Mouse (Mus musculus) intestine, embryonic 15.5 days (tissue): Measurements from ENCODE around the gene Rogdi. TPM values are rescaled to one million over a fixed set of nuclear protein-coding genes. Genes with fewer than 3 reads are reported as not detected.

ENCODE experiments used
- ATAC-seq: fragments of 200-750 bp; cut with Nextera tagmentation; 2 replicates; pipeline ENCODE4 v1.8.0; 2017; ENCODE audit warnings: moderate TSS enrichment, moderate library complexity
- H3K27ac ChIP-seq: fragments of 300-500 bp; sonication (generic); 2 replicates; pipeline ENCODE4 v1.5.1; 2015; ENCODE audit warnings: mild to moderate bottlenecking, inconsistent platforms
- H3K27me3 ChIP-seq: fragments of 300-500 bp; sonication (generic); replicated peaks from 2 replicates; pipeline ENCODE4 v1.6.1; 2015; ENCODE audit warnings: inconsistent platforms
- H3K36me3 ChIP-seq: fragments of 300-500 bp; sonication (generic); 2 replicates; pipeline ENCODE4 v1.6.1; 2015; ENCODE audit warnings: inconsistent platforms
- H3K4me1 ChIP-seq: fragments of 300-500 bp; sonication (generic); replicated peaks from 2 replicates; pipeline ENCODE4 v1.6.1; 2015; ENCODE audit warnings: inconsistent platforms
- H3K4me2 ChIP-seq: fragments of 300-500 bp; sonication (generic); replicated peaks from 2 replicates; pipeline ENCODE4 v1.6.1; 2015; ENCODE audit warnings: mild to moderate bottlenecking, inconsistent platforms
- H3K4me3 ChIP-seq: fragments of 300-500 bp; sonication (generic); replicated peaks from 2 replicates; pipeline ENCODE4 v1.5.1; 2015; ENCODE audit warnings: inconsistent platforms
- H3K9ac ChIP-seq: fragments of 300-500 bp; sonication (generic); 2 replicates; pipeline ENCODE4 v1.6.1; 2015; ENCODE audit warnings: inconsistent platforms
- H3K9me3 ChIP-seq: fragments of 300-500 bp; sonication (generic); 2 replicates; pipeline ENCODE4 v1.6.1; 2016; ENCODE audit warnings: inconsistent platforms
- WGBS: fragments of 180-500 bp; shearing (Covaris S2); methylation state at CpG from one replicate; pipeline ENCODE4 v1.1.7; 2015; 5-methylcytosine and 5-hydroxymethylcytosine counted together
- polyA plus RNA-seq: library from polyadenylated mRNA; unstranded; fragments of >200 nt; fragmentation: Nextera tagmentation; extraction: Ambion mirVana; gene quantifications from 2 replicates; pipeline ENCODE4 v1.2.1, GENCODE M21; 2015

Gene Rogdi
- polyA plus RNA-seq, result 46.2 and 51.7 TPM in 2 replicates

DNA sequence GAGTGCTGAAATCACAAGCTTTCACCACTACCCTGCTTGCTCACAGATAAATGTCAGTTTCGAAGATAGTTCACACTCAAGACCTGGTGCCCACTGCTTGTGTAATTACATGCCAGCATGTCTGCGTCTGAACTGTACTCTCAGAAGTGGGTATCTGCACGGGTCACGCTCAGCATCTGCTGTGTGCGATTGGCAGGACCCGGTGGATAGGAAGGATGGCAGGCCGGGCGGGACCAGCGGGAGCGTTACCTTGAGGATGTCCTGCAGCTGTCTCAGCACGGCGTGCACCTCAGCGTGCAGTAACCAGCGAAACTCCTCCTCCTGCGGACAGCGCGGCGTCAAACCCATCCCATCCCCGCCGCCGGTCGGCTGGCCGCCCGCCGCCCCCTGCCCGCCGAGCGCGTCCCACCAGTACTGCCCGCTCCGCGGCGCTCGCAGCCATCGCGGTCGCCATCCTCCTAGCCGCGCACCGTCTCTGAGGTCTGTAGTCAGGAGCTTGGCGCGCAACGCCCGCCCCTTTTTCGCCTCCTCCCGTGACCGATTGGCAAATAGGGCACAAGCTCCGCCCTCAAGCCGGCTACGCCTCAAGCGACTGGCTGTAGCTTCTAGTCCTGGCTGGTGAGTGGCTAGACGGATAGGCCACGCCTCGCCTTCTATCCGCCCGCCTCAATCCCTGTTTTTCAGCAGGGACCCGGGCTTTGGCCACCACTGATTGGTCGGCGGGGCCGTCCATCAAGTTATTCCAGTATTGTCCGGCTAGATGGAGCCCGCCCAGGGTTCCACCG is at the start of gene Rogdi:
Gene Rogdi (minus strand): TSS at position 500 of the 785 bp plus-strand sequence.
- under 1% methylated on average over 63 of the region's 63 CpGs for WGBS
- peaks cover 33% of the 10 kb centered on the region for H3K36me3 ChIP-seq
- H3K4me3 ChIP-seq, result peak within 1 kb of the TSS; percentile 71

DNA sequence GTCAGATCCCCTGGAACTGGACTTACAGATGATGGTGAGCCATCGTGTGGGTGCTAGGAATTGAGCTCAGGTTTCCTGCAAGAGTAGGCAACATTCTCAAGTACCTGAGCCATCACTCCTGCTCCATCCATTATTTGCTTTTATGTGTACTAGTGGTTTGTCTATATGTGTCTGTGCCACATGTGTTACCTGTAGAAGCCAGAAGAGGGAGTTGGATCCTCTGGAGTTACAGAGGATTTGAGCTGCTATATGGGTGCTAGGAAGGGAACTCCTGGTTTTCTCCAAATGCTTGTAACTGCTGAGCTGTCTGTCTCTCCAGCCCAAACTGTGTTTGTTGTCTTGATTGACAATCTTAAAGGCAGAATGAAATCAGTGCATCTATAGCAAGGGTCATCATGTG is 44.8 kb upstream of the Rogdi start:
- Histone ChIP-seq H3K4me3 (no peak overlapping the region), H3K4me1 (no peaks in the 10 kb centered on the region), H3K4me2 (no peak overlapping the region), H3K36me3 (peaks cover 8% of the 10 kb centered on the region), H3K27ac (no peak overlapping the region), H3K9me3 (no peaks in the 10 kb centered on the region), H3K27me3 (no peaks in the 10 kb centered on the region), H3K9ac (no peak overlapping the region)
- ATAC-seq, result no peak
- 88% methylated on average over 1 of the region's 1 CpGs for WGBS

More for the DNA sequence above, at the start of gene Rogdi:
- ATAC-seq, result peak; percentile 97
- H3K9me3 ChIP-seq, result no peaks in the 10 kb centered on the region
- H3K27me3 ChIP-seq, result no peaks in the 10 kb centered on the region
- peak within 1 kb of the TSS; percentile 66 for H3K9ac ChIP-seq
- peaks cover 12% of the 10 kb centered on the region; the same call in 1 of the 2 replicates for H3K4me1 ChIP-seq
- H3K27ac ChIP-seq, result peak within 1 kb of the TSS; percentile 56
- H3K4me2 ChIP-seq, result peak within 1 kb of the TSS; percentile 83

- H3K36me3 ChIP-seq, result peaks cover 14% of the 10 kb centered on the region
- peak overlapping the region; percentile 88 for H3K9ac ChIP-seq
- no peaks in the 10 kb centered on the region for H3K27me3 ChIP-seq
- peak overlapping the region; percentile 98 for H3K27ac ChIP-seq
- peak overlapping the region; percentile 83 for H3K4me2 ChIP-seq
- 0 out of 2 replicates have a peak, but pooled peaks cover 7% of the 10 kb centered on the region for H3K4me1 ChIP-seq
- H3K9me3 ChIP-seq, result no peaks in the 10 kb centered on the region
- peak overlapping the region; percentile 98 for H3K4me3 ChIP-seq
- peak; percentile 82 for ATAC-seq
- under 1% methylated on average over 78 of the region's 78 CpGs for WGBS
These were observed 37.1 kb upstream of the Rogdi start for GRCm38 (mm10) chr16:5050251-5051110.

GRCm38 (mm10) chr16:5049774-5050234 is 36.5 kb upstream of the Rogdi start, which contains the start of the genes Glyr1 and Ubn1:
Gene Glyr1 (minus strand): TSS chr16:5049863.
Gene Ubn1 (plus strand): TSS chr16:5050057.
- peak within 1 kb of the TSS; percentile 98 for H3K27ac ChIP-seq
- H3K9me3 ChIP-seq, result no peaks in the 10 kb centered on the region
- peak within 1 kb of the TSS; percentile 83 for H3K4me2 ChIP-seq
- H3K4me3 ChIP-seq, result peak within 1 kb of the TSS; percentile 98
- peak within 1 kb of the TSS; percentile 97 for H3K9ac ChIP-seq
- peak; percentile 100 for ATAC-seq
- H3K36me3 ChIP-seq, result peaks cover 16% of the 10 kb centered on the region; the same call in 1 of the 2 replicates
- H3K27me3 ChIP-seq, result no peaks in the 10 kb centered on the region
- under 1% methylated on average over 54 of the region's 56 CpGs for WGBS
- H3K4me1 ChIP-seq, result 0 out of 2 replicates have a peak, but pooled peaks cover 7% of the 10 kb centered on the region

DNA sequence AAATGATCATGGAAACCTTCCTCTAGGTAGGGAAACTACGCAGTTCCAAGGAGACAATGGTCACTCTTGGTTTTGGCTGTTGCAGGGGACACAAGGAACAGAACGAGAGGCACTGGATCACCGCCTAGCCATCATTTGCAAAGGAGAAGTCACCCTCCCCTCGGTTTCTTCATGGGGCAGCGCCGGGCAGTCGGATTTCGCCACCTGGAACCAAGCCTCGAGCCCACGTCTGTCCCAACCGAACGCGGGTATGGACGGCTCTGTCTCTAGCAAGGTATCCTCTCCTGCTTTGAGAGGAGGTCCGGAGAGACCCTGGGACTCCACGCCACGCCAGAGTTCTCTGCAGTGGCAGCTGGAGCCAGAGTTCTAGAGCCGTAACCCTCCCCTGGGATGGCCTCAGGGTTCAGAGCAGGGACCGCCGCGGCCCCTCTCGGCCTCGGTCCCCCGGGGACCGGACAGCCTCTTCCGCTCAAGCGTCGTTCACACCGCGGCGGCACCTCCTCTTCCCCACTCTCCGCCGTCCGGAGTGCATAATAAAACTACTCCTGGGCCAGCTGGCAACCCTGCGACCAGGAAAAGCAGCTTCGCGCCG is 35.9 kb upstream of the Rogdi start:
- Histone ChIP-seq H3K9ac (peak overlapping the region; percentile 97), H3K36me3 (peaks cover 18% of the 10 kb centered on the region)

DNA sequence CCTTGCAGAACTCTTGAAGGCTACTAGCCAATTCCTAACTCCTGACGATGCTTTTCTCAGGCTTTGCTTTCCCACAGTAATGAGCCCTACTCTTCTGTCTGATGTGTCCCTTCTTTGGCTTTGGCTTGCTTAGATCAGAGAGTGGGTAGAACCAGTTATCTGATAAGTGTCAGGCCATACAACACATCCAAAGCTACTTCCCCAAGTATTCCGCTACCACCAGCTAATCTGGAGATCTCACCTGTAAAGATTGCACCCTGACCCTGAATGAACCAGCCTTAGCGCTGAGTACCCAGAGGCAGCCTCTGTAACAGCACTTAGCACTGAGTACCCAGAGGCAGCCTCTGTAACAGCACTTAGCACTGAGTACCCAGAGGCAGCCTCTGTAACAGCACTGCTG is 32.0 kb upstream of the Rogdi start:
- Histone ChIP-seq H3K27me3 (no peaks in the 10 kb centered on the region), H3K4me1 (0 out of 2 replicates have a peak, but pooled peaks cover 5% of the 10 kb centered on the region), H3K9ac (no peak overlapping the region), H3K9me3 (no peaks in the 10 kb centered on the region), H3K36me3 (peaks cover 22% of the 10 kb centered on the region), H3K4me2 (no peak overlapping the region), H3K27ac (no peak overlapping the region), H3K4me3 (no peak overlapping the region)
- no peak for ATAC-seq
- 90% methylated on average over 3 of the region's 3 CpGs for WGBS

More for the DNA sequence above, 35.9 kb upstream of the Rogdi start:
- WGBS, result under 1% methylated on average over 38 of the region's 38 CpGs
- Histone ChIP-seq H3K4me1 (0 out of 2 replicates have a peak, but pooled peaks cover 7% of the 10 kb centered on the region), H3K27ac (peak overlapping the region; percentile 88), H3K9me3 (no peaks in the 10 kb centered on the region), H3K27me3 (no peaks in the 10 kb centered on the region), H3K4me3 (peak overlapping the region; percentile 98), H3K4me2 (peak overlapping the region; percentile 76)
- ATAC-seq, result peak; percentile 62

- H3K27ac ChIP-seq, result no peak overlapping the region
- no peak for ATAC-seq
- no peaks in the 10 kb centered on the region for H3K4me1 ChIP-seq
- H3K9ac ChIP-seq, result no peak overlapping the region
- H3K36me3 ChIP-seq, result peaks cover 43% of the 10 kb centered on the region
- no peaks in the 10 kb centered on the region for H3K27me3 ChIP-seq
- H3K4me2 ChIP-seq, result no peak overlapping the region
- WGBS, result 86% methylated on average over 5 of the region's 5 CpGs
- H3K4me3 ChIP-seq, result no peak overlapping the region
- H3K9me3 ChIP-seq, result no peaks in the 10 kb centered on the region
These were observed 23.4 kb upstream of the Rogdi start for GRCm38 (mm10) chr16:5036649-5037234.

DNA sequence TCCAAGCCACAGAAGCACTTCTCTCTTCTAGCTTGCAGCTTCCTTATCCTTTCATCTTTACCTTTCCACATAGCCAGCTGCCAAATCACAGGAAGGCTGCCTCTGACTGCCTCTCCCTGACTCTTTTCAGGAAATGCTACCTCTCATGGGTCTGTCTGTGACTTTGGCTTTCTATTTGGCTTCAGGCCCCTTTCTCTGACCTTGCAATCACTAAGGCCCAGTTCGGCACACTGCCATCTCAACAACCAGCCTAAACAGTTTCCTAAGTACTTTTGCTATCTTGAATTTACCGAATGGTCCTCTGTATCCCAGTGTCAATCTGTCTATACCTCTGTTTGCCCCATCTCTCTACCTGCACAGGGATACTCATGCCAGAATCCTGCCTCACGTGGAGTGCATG is 22.2 kb upstream of the Rogdi start:
- Histone ChIP-seq H3K27me3 (no peaks in the 10 kb centered on the region), H3K36me3 (peaks cover 47% of the 10 kb centered on the region), H3K4me1 (no peaks in the 10 kb centered on the region), H3K9me3 (no peaks in the 10 kb centered on the region), H3K27ac (no peak overlapping the region), H3K4me3 (no peak overlapping the region), H3K4me2 (no peak overlapping the region), H3K9ac (no peak overlapping the region)
- no peak for ATAC-seq
- 95% methylated on average over 3 of the region's 3 CpGs for WGBS

DNA sequence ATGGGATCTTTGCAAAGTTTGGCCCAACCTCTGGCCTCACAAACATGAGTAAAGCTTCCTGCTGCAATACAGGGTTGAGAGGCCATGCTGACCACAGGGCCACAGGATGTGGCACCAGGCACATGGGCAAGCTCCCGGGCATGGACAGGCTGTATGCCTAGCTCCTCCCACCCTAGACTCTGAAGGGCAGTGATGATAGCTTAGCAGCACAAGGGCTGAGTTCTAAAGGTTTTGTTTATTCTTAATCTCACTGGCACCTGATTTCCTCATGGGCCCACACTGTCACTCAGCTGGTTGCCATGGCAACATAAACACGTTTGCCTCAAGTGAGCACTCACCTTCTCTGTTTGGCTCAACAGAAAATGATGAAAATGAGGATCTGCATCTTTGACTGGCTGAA is 16.5 kb upstream of the Rogdi start:
- H3K4me3 ChIP-seq, result no peak overlapping the region
- peak; percentile 59 for ATAC-seq
- peaks cover 62% of the 10 kb centered on the region for H3K36me3 ChIP-seq
- 59% methylated on average over 2 of the region's 2 CpGs for WGBS
- H3K27me3 ChIP-seq, result no peaks in the 10 kb centered on the region
- no peak overlapping the region for H3K4me2 ChIP-seq
- no peaks in the 10 kb centered on the region for H3K4me1 ChIP-seq
- H3K9me3 ChIP-seq, result no peaks in the 10 kb centered on the region
- no peak overlapping the region for H3K9ac ChIP-seq
- H3K27ac ChIP-seq, result no peak overlapping the region

- Histone ChIP-seq H3K9ac (no peak overlapping the region), H3K4me3 (no peak overlapping the region), H3K36me3 (peaks cover 55% of the 10 kb centered on the region), H3K27me3 (no peaks in the 10 kb centered on the region), H3K9me3 (no peaks in the 10 kb centered on the region), H3K4me1 (no peaks in the 10 kb centered on the region), H3K27ac (no peak overlapping the region), H3K4me2 (no peak overlapping the region)
- WGBS, result 92% methylated on average over 3 of the region's 3 CpGs
- ATAC-seq, result no peak
These were observed 10.7 kb upstream of the Rogdi start for GRCm38 (mm10) chr16:5024021-5024420.

- Histone ChIP-seq H3K27ac (no peak overlapping the region; the same call in 1 of the 2 replicates), H3K4me3 (no peak overlapping the region), H3K4me1 (peaks cover 12% of the 10 kb centered on the region; the same call in 1 of the 2 replicates), H3K36me3 (peaks cover 46% of the 10 kb centered on the region), H3K4me2 (no peak overlapping the region), H3K9me3 (no peaks in the 10 kb centered on the region), H3K9ac (no peak overlapping the region), H3K27me3 (no peaks in the 10 kb centered on the region)
- WGBS, result 81% methylated on average over 4 of the region's 4 CpGs
- no peak for ATAC-seq
These were observed 1.2 kb upstream of the Rogdi start for GRCm38 (mm10) chr16:5014578-5014977.
